Mouse (Mus musculus) kidney, embryonic 16.5 days (tissue): ENCODE measurements around the gene Bicc1. TPM values are rescaled to one million over a fixed set of nuclear protein-coding genes. Genes with fewer than 3 reads are reported as not detected.
A peak's percentile ranks its signal among the peaks of the same experiment; 100 is the strongest.

Experiments
- ATAC-seq: fragments of 200-750 bp; cut with Nextera tagmentation; 2 replicates; pipeline ENCODE4 v1.8.0; 2017; ENCODE audit warnings: moderate TSS enrichment; ENCODE audit not compliant: low FRiP score, low TSS enrichment
- H3K27ac ChIP-seq: fragments of 300-500 bp; sonication (generic); 2 replicates; pipeline ENCODE4 v1.5.1; 2014; ENCODE audit warnings: low read length
- H3K27me3 ChIP-seq: fragments of 300-500 bp; sonication (generic); 2 replicates; pipeline ENCODE4 v1.6.1; 2014; ENCODE audit warnings: low read length, control low read depth, mixed read lengths; ENCODE audit not compliant: insufficient read depth
- H3K36me3 ChIP-seq: fragments of 300-500 bp; sonication (generic); 2 replicates; pipeline ENCODE4 v1.6.1; 2014; ENCODE audit warnings: low read length, control low read depth, mixed read lengths; ENCODE audit not compliant: insufficient read depth
- H3K4me1 ChIP-seq: fragments of 300-500 bp; sonication (generic); 2 replicates; pipeline ENCODE4 v1.6.1; 2014; ENCODE audit warnings: low read length, control low read depth, mixed read lengths; ENCODE audit not compliant: insufficient read depth
- H3K4me2 ChIP-seq: fragments of 300-500 bp; sonication (generic); replicated peaks from 2 replicates; pipeline ENCODE4 v1.6.1; 2014; ENCODE audit warnings: low read depth, low read length
- H3K4me3 ChIP-seq: fragments of 300-500 bp; sonication (generic); 2 replicates; pipeline ENCODE4 v1.5.1; 2014; ENCODE audit warnings: mild to moderate bottlenecking, low read length
- H3K9ac ChIP-seq: fragments of 300-500 bp; sonication (generic); replicated peaks from 2 replicates; pipeline ENCODE4 v1.6.1; 2014; ENCODE audit warnings: low read length
- H3K9me3 ChIP-seq: fragments of 300-500 bp; sonication (generic); 2 replicates; pipeline ENCODE4 v1.6.1; 2016; ENCODE audit warnings: low read length, control low read depth
- WGBS: fragments of 180-500 bp; shearing (Covaris S2); extraction: QIAGEN DNeasy Blood & Tissue Kit; methylation state at CpG from one replicate; pipeline ENCODE4 v1.1.7; 2014; 5-methylcytosine and 5-hydroxymethylcytosine counted together
- polyA plus RNA-seq: library from polyadenylated mRNA; unstranded; fragments of >200 nt; fragmentation: Nextera tagmentation; extraction: Ambion mirVana; gene quantifications from 2 replicates; pipeline ENCODE4 v1.2.1, GENCODE M21; 2015

Bicc1 gene
- polyA plus RNA-seq, 1 experiment from 2014 or later = 48.0 TPM

GRCm38 (mm10) chr10:71131333-71131732 lies 28.2 kb downstream of the Bicc1 start:
- Histone ChIP-seq H3K27ac (no peak overlapping the region), H3K9me3 (no peaks in the 10 kb centered on the region), H3K27me3 (no peaks in the 10 kb centered on the region), H3K4me2 (no peak overlapping the region), H3K4me3 (no peak overlapping the region), H3K9ac (no peak overlapping the region), H3K4me1 (peaks cover 47% of the 10 kb centered on the region), H3K36me3 (no peaks in the 10 kb centered on the region)
- WGBS = 76% methylated on average over 9 of the region's 9 CpGs
- no peak for ATAC-seq

GRCm38 (mm10) chr10:71130261-71130660 lies 29.2 kb downstream of the Bicc1 start:
- peak; percentile 39; the same call in 1 of the 2 replicates for ATAC-seq
- no peak overlapping the region for H3K4me3 ChIP-seq
- no peak overlapping the region for H3K4me2 ChIP-seq
- H3K4me1 ChIP-seq = peaks cover 50% of the 10 kb centered on the region
- no peaks in the 10 kb centered on the region for H3K27me3 ChIP-seq
- no peak overlapping the region for H3K9ac ChIP-seq
- no peaks in the 10 kb centered on the region for H3K36me3 ChIP-seq
- H3K9me3 ChIP-seq = no peaks in the 10 kb centered on the region
- WGBS = 69% methylated on average over 9 of the region's 9 CpGs
- H3K27ac ChIP-seq = no peak overlapping the region

- H3K9me3 ChIP-seq = no peaks in the 10 kb centered on the region
- peaks cover 62% of the 10 kb centered on the region for H3K4me1 ChIP-seq
- no peaks in the 10 kb centered on the region for H3K36me3 ChIP-seq
- no peaks in the 10 kb centered on the region for H3K27me3 ChIP-seq
- peak; percentile 89 for ATAC-seq
- H3K27ac ChIP-seq = peak overlapping the region; percentile 87
- H3K4me2 ChIP-seq = peak overlapping the region; percentile 39
- 9% methylated on average over 8 of the region's 8 CpGs for WGBS
- no peak overlapping the region for H3K9ac ChIP-seq
- 0 out of 2 replicates have a peak overlapping the region, but pooled peaks have one; percentile 8 for H3K4me3 ChIP-seq
Measured at GRCm38 (mm10) chr10:71127951-71128331, 31.6 kb downstream of the Bicc1 start.

- Histone ChIP-seq H3K4me1 (peaks cover 62% of the 10 kb centered on the region), H3K27me3 (no peaks in the 10 kb centered on the region), H3K9ac (peak overlapping the region; percentile 33; the same call in 1 of the 2 replicates), H3K4me3 (0 out of 2 replicates have a peak overlapping the region, but pooled peaks have one; percentile 8), H3K4me2 (peak overlapping the region; percentile 39), H3K9me3 (no peaks in the 10 kb centered on the region), H3K27ac (peak overlapping the region; percentile 87), H3K36me3 (no peaks in the 10 kb centered on the region)
- ATAC-seq = peak; percentile 88
- WGBS = 28% methylated on average over 13 of the region's 13 CpGs
Measured at GRCm38 (mm10) chr10:71127278-71127950, 32.1 kb downstream of the Bicc1 start.

- ATAC-seq = no peak
- Histone ChIP-seq H3K27me3 (no peaks in the 10 kb centered on the region), H3K27ac (peak overlapping the region; percentile 54; the same call in 1 of the 2 replicates), H3K9me3 (no peaks in the 10 kb centered on the region), H3K9ac (no peak overlapping the region), H3K4me2 (no peak overlapping the region), H3K4me1 (peaks cover 75% of the 10 kb centered on the region), H3K4me3 (no peak overlapping the region), H3K36me3 (no peaks in the 10 kb centered on the region)
- WGBS = 34% methylated on average over 3 of the region's 3 CpGs
Measured at GRCm38 (mm10) chr10:71123974-71124373, 35.5 kb downstream of the Bicc1 start.

GRCm38 (mm10) chr10:71123395-71123794 lies 36.1 kb downstream of the Bicc1 start:
- WGBS = 36% methylated on average over 4 of the region's 4 CpGs

GRCm38 (mm10) chr10:71122480-71122879 lies 37.0 kb downstream of the Bicc1 start:
- Histone ChIP-seq H3K9ac (no peak overlapping the region), H3K9me3 (no peaks in the 10 kb centered on the region), H3K4me3 (no peak overlapping the region), H3K36me3 (no peaks in the 10 kb centered on the region), H3K4me2 (no peak overlapping the region), H3K27me3 (no peaks in the 10 kb centered on the region), H3K27ac (no peak overlapping the region), H3K4me1 (peaks cover 71% of the 10 kb centered on the region)
- 83% methylated on average over 8 of the region's 8 CpGs for WGBS
- ATAC-seq = no peak

More at GRCm38 (mm10) chr10:71123395-71123794, 36.1 kb downstream of the Bicc1 start:
- ATAC-seq = no peak
- H3K9ac ChIP-seq = no peak overlapping the region
- H3K27ac ChIP-seq = peak overlapping the region; percentile 54; the same call in 1 of the 2 replicates
- H3K9me3 ChIP-seq = no peaks in the 10 kb centered on the region
- no peak overlapping the region for H3K4me3 ChIP-seq
- peaks cover 76% of the 10 kb centered on the region for H3K4me1 ChIP-seq
- no peak overlapping the region for H3K4me2 ChIP-seq
- H3K36me3 ChIP-seq = no peaks in the 10 kb centered on the region
- H3K27me3 ChIP-seq = no peaks in the 10 kb centered on the region

- Histone ChIP-seq H3K27me3 (no peaks in the 10 kb centered on the region), H3K36me3 (0 out of 2 replicates have a peak, but pooled peaks cover 5% of the 10 kb centered on the region), H3K4me2 (no peak overlapping the region), H3K4me1 (peaks cover 54% of the 10 kb centered on the region), H3K9me3 (peaks cover 5% of the 10 kb centered on the region), H3K9ac (no peak overlapping the region), H3K4me3 (no peak overlapping the region), H3K27ac (peak overlapping the region; percentile 91)
- peak; percentile 17; the same call in 1 of the 2 replicates for ATAC-seq
- 54% methylated on average over 3 of the region's 3 CpGs for WGBS
Measured at GRCm38 (mm10) chr10:71120769-71121165, 38.7 kb downstream of the Bicc1 start.

GRCm38 (mm10) chr10:71120121-71120768 lies 39.3 kb downstream of the Bicc1 start:
- no peak for ATAC-seq

More at GRCm38 (mm10) chr10:71120121-71120768, 39.3 kb downstream of the Bicc1 start:
- 0 out of 2 replicates have a peak, but pooled peaks cover 5% of the 10 kb centered on the region for H3K36me3 ChIP-seq
- peaks cover 5% of the 10 kb centered on the region for H3K9me3 ChIP-seq
- H3K4me2 ChIP-seq = no peak overlapping the region
- no peak overlapping the region for H3K4me3 ChIP-seq
- no peaks in the 10 kb centered on the region for H3K27me3 ChIP-seq
- no peak overlapping the region for H3K9ac ChIP-seq
- WGBS = 59% methylated on average over 14 of the region's 14 CpGs
- H3K4me1 ChIP-seq = peaks cover 49% of the 10 kb centered on the region
- peak overlapping the region; percentile 91 for H3K27ac ChIP-seq
